Mouse (Mus musculus): Measurements from ENCODE around the gene Btbd11. TPM values are rescaled to one million over a fixed set of nuclear protein-coding genes. Genes with fewer than 3 reads are reported as not detected.
A peak's percentile ranks its signal among the peaks of the same experiment; 100 is the strongest.

The Btbd11 gene
- polyA plus RNA-seq, 1 experiment = 4.1 TPM

- H3K36me3 ChIP-seq (ENCODE audit: control insufficient read depth, insufficient read depth, low read length) = no peaks in the 10 kb centered on the region
- H3K4me3 ChIP-seq (ENCODE audit: insufficient read depth, low read depth, low read length) = no peak overlapping the region
- no peak overlapping the region for H3K27ac ChIP-seq (ENCODE audit: insufficient read depth, low read depth, low read length)
- no peaks in the 10 kb centered on the region for H3K27me3 ChIP-seq (replicated peaks; ENCODE audit: control insufficient read depth, insufficient read depth, low read length)
- TF ChIP-seq POLR2A (IDR thresholded peaks at IDR 0.05; ENCODE audit: low read depth, low read length) (no peak), CTCF (conservative IDR thresholded peaks at IDR 0.05; ENCODE audit: insufficient read depth, insufficient read length, low read depth, low read length) (no peak)
- WGBS = 73% methylated on average over 7 of the region's 7 CpGs
- DNase-seq = no peak
- no peaks in the 10 kb centered on the region for H3K4me1 ChIP-seq (ENCODE audit: control insufficient read depth, insufficient read depth, low read length)
Measured at GRCm38 (mm10) chr10:85507270-85508050, 120.8 kb downstream of the Btbd11 start.

- TF ChIP-seq CTCF (conservative IDR thresholded peaks at IDR 0.05; ENCODE audit: insufficient read depth, insufficient read length, low read depth, low read length) (no peak), POLR2A (IDR thresholded peaks at IDR 0.05; ENCODE audit: low read depth, low read length) (no peak)
- H3K4me3 ChIP-seq (ENCODE audit: insufficient read depth, low read depth, low read length) = no peak overlapping the region
- no peaks in the 10 kb centered on the region for H3K4me1 ChIP-seq (ENCODE audit: control insufficient read depth, insufficient read depth, low read length)
- WGBS = 49% methylated on average over 5 of the region's 5 CpGs
- no peak overlapping the region for H3K27ac ChIP-seq (ENCODE audit: insufficient read depth, low read depth, low read length)
- H3K36me3 ChIP-seq (ENCODE audit: control insufficient read depth, insufficient read depth, low read length) = no peaks in the 10 kb centered on the region
- no peaks in the 10 kb centered on the region for H3K27me3 ChIP-seq (replicated peaks; ENCODE audit: control insufficient read depth, insufficient read depth, low read length)
- peak; percentile 19 for DNase-seq
Measured at GRCm38 (mm10) chr10:85508193-85508794, 121.7 kb downstream of the Btbd11 start.

- DNase-seq = no peak
- TF ChIP-seq POLR2A (IDR thresholded peaks at IDR 0.05; ENCODE audit: low read depth, low read length) (no peak), CTCF (conservative IDR thresholded peaks at IDR 0.05; ENCODE audit: insufficient read depth, insufficient read length, low read depth, low read length) (no peak)
- WGBS = 43% methylated on average over 1 of the region's 1 CpGs
- Histone ChIP-seq H3K4me3 (ENCODE audit: insufficient read depth, low read depth, low read length) (no peak overlapping the region), H3K4me1 (ENCODE audit: control insufficient read depth, insufficient read depth, low read length) (no peaks in the 10 kb centered on the region), H3K36me3 (ENCODE audit: control insufficient read depth, insufficient read depth, low read length) (no peaks in the 10 kb centered on the region), H3K27me3 (replicated peaks; ENCODE audit: control insufficient read depth, insufficient read depth, low read length) (no peaks in the 10 kb centered on the region), H3K27ac (ENCODE audit: insufficient read depth, low read depth, low read length) (no peak overlapping the region)
Measured at GRCm38 (mm10) chr10:85509000-85509399, 122.4 kb downstream of the Btbd11 start.

- 22% methylated on average over 3 of the region's 3 CpGs for WGBS
- Histone ChIP-seq H3K27me3 (replicated peaks; ENCODE audit: control insufficient read depth, insufficient read depth, low read length) (no peaks in the 10 kb centered on the region), H3K27ac (ENCODE audit: insufficient read depth, low read depth, low read length) (no peak overlapping the region), H3K4me1 (ENCODE audit: control insufficient read depth, insufficient read depth, low read length) (no peaks in the 10 kb centered on the region), H3K36me3 (ENCODE audit: control insufficient read depth, insufficient read depth, low read length) (no peaks in the 10 kb centered on the region), H3K4me3 (ENCODE audit: insufficient read depth, low read depth, low read length) (no peak overlapping the region)
- no peak for DNase-seq
- TF ChIP-seq CTCF (conservative IDR thresholded peaks at IDR 0.05; ENCODE audit: insufficient read depth, insufficient read length, low read depth, low read length) = no peak
- TF ChIP-seq POLR2A (IDR thresholded peaks at IDR 0.05; ENCODE audit: low read depth, low read length) = no peak
Measured at GRCm38 (mm10) chr10:85510329-85510728, 123.7 kb downstream of the Btbd11 start.

GRCm38 (mm10) chr10:85512808-85513207 is 126.2 kb downstream of the Btbd11 start:
- Histone ChIP-seq H3K27ac (ENCODE audit: insufficient read depth, low read depth, low read length) (no peak overlapping the region), H3K4me1 (ENCODE audit: control insufficient read depth, insufficient read depth, low read length) (no peaks in the 10 kb centered on the region), H3K36me3 (ENCODE audit: control insufficient read depth, insufficient read depth, low read length) (no peaks in the 10 kb centered on the region), H3K4me3 (ENCODE audit: insufficient read depth, low read depth, low read length) (no peak overlapping the region), H3K27me3 (replicated peaks; ENCODE audit: control insufficient read depth, insufficient read depth, low read length) (no peaks in the 10 kb centered on the region)
- no peak for DNase-seq
- 71% methylated on average over 5 of the region's 5 CpGs for WGBS
- no peak for TF ChIP-seq CTCF (conservative IDR thresholded peaks at IDR 0.05; ENCODE audit: insufficient read depth, insufficient read length, low read depth, low read length)
- TF ChIP-seq POLR2A (IDR thresholded peaks at IDR 0.05; ENCODE audit: low read depth, low read length) = no peak

GRCm38 (mm10) chr10:85517223-85518110 is 130.9 kb downstream of the Btbd11 start:
- Histone ChIP-seq H3K36me3 (ENCODE audit: control insufficient read depth, insufficient read depth, low read length) (no peaks in the 10 kb centered on the region), H3K4me3 (ENCODE audit: insufficient read depth, low read depth, low read length) (no peak overlapping the region), H3K27ac (ENCODE audit: insufficient read depth, low read depth, low read length) (no peak overlapping the region), H3K4me1 (ENCODE audit: control insufficient read depth, insufficient read depth, low read length) (no peaks in the 10 kb centered on the region), H3K27me3 (replicated peaks; ENCODE audit: control insufficient read depth, insufficient read depth, low read length) (no peaks in the 10 kb centered on the region)
- WGBS = 72% methylated on average over 13 of the region's 13 CpGs
- DNase-seq = no peak
- TF ChIP-seq CTCF (conservative IDR thresholded peaks at IDR 0.05; ENCODE audit: insufficient read depth, insufficient read length, low read depth, low read length) (no peak), POLR2A (IDR thresholded peaks at IDR 0.05; ENCODE audit: low read depth, low read length) (no peak)

- Histone ChIP-seq H3K36me3 (ENCODE audit: control insufficient read depth, insufficient read depth, low read length) (no peaks in the 10 kb centered on the region), H3K4me3 (ENCODE audit: insufficient read depth, low read depth, low read length) (no peak overlapping the region), H3K27ac (ENCODE audit: insufficient read depth, low read depth, low read length) (no peak overlapping the region), H3K27me3 (replicated peaks; ENCODE audit: control insufficient read depth, insufficient read depth, low read length) (no peaks in the 10 kb centered on the region), H3K4me1 (ENCODE audit: control insufficient read depth, insufficient read depth, low read length) (no peaks in the 10 kb centered on the region)
- DNase-seq = no peak
- 87% methylated on average over 6 of the region's 6 CpGs for WGBS
- TF ChIP-seq POLR2A (IDR thresholded peaks at IDR 0.05; ENCODE audit: low read depth, low read length) (no peak), CTCF (conservative IDR thresholded peaks at IDR 0.05; ENCODE audit: insufficient read depth, insufficient read length, low read depth, low read length) (no peak)
Measured at GRCm38 (mm10) chr10:85518111-85518409, 131.4 kb downstream of the Btbd11 start.

Measured in kidney, adult 2 months (tissue).